In genomic region chr19:26768846-26769245, GRCm38 (mm10) we compare ENCODE assay signal across 13 mouse cellular contexts.
DNase-seq lines count a peak whose midpoint lies in the region; ATAC-seq and TF ChIP-seq lines count a peak whose summit lies in the region.
"Had no signal": no experiment of that assay in that cellular context is flagged by ENCODE, and none has a peak within 500 bp of the region (broad histone marks: within the 10 kb centered on the region; RNA-seq: fewer than 3 reads in every experiment).

No protein-coding gene starts in this region.

- no peaks in the 10 kb centered on the region for H3K9me3 ChIP-seq in forebrain, embryonic 10.5 days
- H3K9me3 ChIP-seq in hindbrain, embryonic 12.5 days (replicated peaks): no peaks in the 10 kb centered on the region
- no peaks in the 10 kb centered on the region for H3K9me3 ChIP-seq in midbrain, embryonic 14.5 days (ENCODE audit: control insufficient read depth, low read length)
- H3K9me3 ChIP-seq: heart, embryonic 12.5 days; limb, embryonic 15.5 days had no signal

- no peak for ATAC-seq in hindbrain, embryonic 12.5 days (ENCODE audit: low FRiP score)
- ATAC-seq in midbrain, embryonic 14.5 days (ENCODE audit: low FRiP score, low TSS enrichment): no peak
- ATAC-seq: liver, postnatal 0 days had no signal

- TF ChIP-seq CTCF in brain, embryonic 14.5 days (IDR thresholded peaks at IDR 0.05; ENCODE audit: borderline replicate concordance, extremely low read depth, insufficient read depth, insufficient read length): no peak

- no peak overlapping the region for H3K4me2 ChIP-seq in hindbrain, embryonic 12.5 days (replicated peaks)
- peak overlapping the region; percentile 58; the same call in 1 of the 2 replicates for H3K4me2 ChIP-seq in midbrain, embryonic 14.5 days (ENCODE audit: low read length)
- H3K4me2 ChIP-seq: heart, embryonic 12.5 days; limb, embryonic 15.5 days had no signal

- H3K27me3 ChIP-seq in forebrain, embryonic 10.5 days (ENCODE audit: poor library complexity, severe bottlenecking): no peaks in the 10 kb centered on the region
- H3K27me3 ChIP-seq in hindbrain, embryonic 12.5 days: no peaks in the 10 kb centered on the region
- H3K27me3 ChIP-seq in midbrain, embryonic 14.5 days (ENCODE audit: control insufficient read depth, insufficient read depth, low read length): no peaks in the 10 kb centered on the region
- H3K27me3 ChIP-seq: heart, embryonic 12.5 days; limb, embryonic 15.5 days had no signal

- H3K27ac ChIP-seq in forebrain, embryonic 10.5 days: peak overlapping the region; percentile 88
- peak overlapping the region; percentile 93 for H3K27ac ChIP-seq in hindbrain, embryonic 12.5 days
- peak overlapping the region; percentile 99 for H3K27ac ChIP-seq in midbrain, embryonic 14.5 days (replicated peaks; ENCODE audit: low read depth, low read length)
- H3K27ac ChIP-seq: limb, embryonic 15.5 days had no signal

- no peak for TF ChIP-seq POLR2A in brain, embryonic 14.5 days (IDR thresholded peaks at IDR 0.05; ENCODE audit: borderline replicate concordance, extremely low read depth, insufficient read depth, insufficient read length, poor library complexity, severe bottlenecking)

- H3K4me1 ChIP-seq in forebrain, embryonic 10.5 days: peaks cover 32% of the 10 kb centered on the region
- H3K4me1 ChIP-seq in hindbrain, embryonic 12.5 days: peaks cover 28% of the 10 kb centered on the region
- peaks cover 43% of the 10 kb centered on the region for H3K4me1 ChIP-seq in midbrain, embryonic 14.5 days (ENCODE audit: control insufficient read depth, insufficient read depth, low read length)

- H3K9ac ChIP-seq in hindbrain, embryonic 12.5 days: no peak overlapping the region
- H3K9ac ChIP-seq in midbrain, embryonic 14.5 days (replicated peaks; ENCODE audit: low read length): no peak overlapping the region
- H3K9ac ChIP-seq: heart, embryonic 12.5 days; limb, embryonic 15.5 days; liver, postnatal 0 days had no signal

- peaks cover 34% of the 10 kb centered on the region for H3K36me3 ChIP-seq in forebrain, embryonic 10.5 days (replicated peaks)
- no peaks in the 10 kb centered on the region for H3K36me3 ChIP-seq in hindbrain, embryonic 12.5 days
- H3K36me3 ChIP-seq in midbrain, embryonic 14.5 days (ENCODE audit: control insufficient read depth, insufficient read depth, low read length): peaks cover 11% of the 10 kb centered on the region

- no peak overlapping the region for H3K4me3 ChIP-seq in forebrain, embryonic 10.5 days
- H3K4me3 ChIP-seq in hindbrain, embryonic 12.5 days: no peak overlapping the region
- H3K4me3 ChIP-seq in midbrain, embryonic 14.5 days (replicated peaks; ENCODE audit: low read depth, low read length): no peak overlapping the region
- H3K4me3 ChIP-seq: heart, embryonic 12.5 days; limb, embryonic 15.5 days had no signal

- WGBS in forebrain, embryonic 10.5 days: 88% methylated on average over 5 of the region's 5 CpGs
- whole genome bisulfite sequencing in hindbrain, embryonic 12.5 days: 81% methylated on average over 5 of the region's 5 CpGs
- 78% methylated on average over 5 of the region's 5 CpGs for WGBS in midbrain, embryonic 14.5 days

- DNase-seq in brain, embryonic 14.5 days (ENCODE audit: low read depth): peak; percentile 11
- no peak for DNase-seq in forebrain, embryonic 10.5 days (ENCODE audit: extremely low spot score, low spot score)
- DNase-seq in midbrain, embryonic 14.5 days: no peak
- no peak for DNase-seq in left cerebral cortex, adult 9 months (ENCODE audit: low spot score in 2 of 2)
- DNase-seq in lung, postnatal 14 days: no peak
- DNase-seq in adipocyte (ENCODE audit: low spot score): no peak
- DNase-seq: gastrocnemius, postnatal 36 days; kidney, adult 18-20 months; liver, postnatal 0 days; thymus, postnatal 4 days had no signal
